Mouse (Mus musculus) E14TG2a.4 (cell line): ENCODE data around the gene Cdk5r1.

Experiments
- H3K27me3 ChIP-seq: 2 replicates; pipeline ENCODE4 v1.6.1; 2014; ENCODE audit warnings: low read length, control low read depth; ENCODE audit not compliant: insufficient read depth
- H3K36me3 ChIP-seq: 2 replicates; pipeline ENCODE4 v1.6.1; 2014; ENCODE audit warnings: low read length, control low read depth; ENCODE audit not compliant: insufficient read depth
- H3K4me1 ChIP-seq: replicated peaks from 2 replicates; pipeline ENCODE4 v1.6.1; 2014; ENCODE audit warnings: low read depth, low read length, control low read depth
- H3K4me3 ChIP-seq: replicated peaks from 2 replicates; pipeline ENCODE4 v1.5.1; 2014; ENCODE audit warnings: mild to moderate bottlenecking, low read length
- H3K9me3 ChIP-seq: 2 replicates; pipeline ENCODE4 v1.6.1; 2014; ENCODE audit warnings: low read length, control low read depth
- CTCF ChIP-seq: conservative IDR thresholded peaks from 2 replicates; pipeline ENCODE4 v1.5.1; 2014; ENCODE audit warnings: low read length
- NANOG ChIP-seq: IDR thresholded peaks from 2 replicates; pipeline ENCODE4 v1.6.1; 2014; ENCODE audit warnings: borderline replicate concordance, low read length, mixed read lengths
- POU5F1 ChIP-seq: IDR thresholded peaks from 2 replicates; pipeline ENCODE4 v1.6.1; 2014; ENCODE audit warnings: low read length, borderline replicate concordance

Cdk5r1 gene

GRCm38 (mm10) chr11:80485120-80485551 lies 8.3 kb downstream of the Cdk5r1 start:
- H3K4me3 ChIP-seq: 0 out of 2 replicates have a peak overlapping the region, but pooled peaks have one; percentile 37
- peaks cover 40% of the 10 kb centered on the region for H3K4me1 ChIP-seq
- H3K27me3 ChIP-seq: peaks cover 44% of the 10 kb centered on the region
- no peak for TF ChIP-seq NANOG
- no peak for TF ChIP-seq CTCF
- TF ChIP-seq POU5F1: no peak
- H3K36me3 ChIP-seq: no peaks in the 10 kb centered on the region
- H3K9me3 ChIP-seq: no peaks in the 10 kb centered on the region

GRCm38 (mm10) chr11:80485622-80486206 lies 8.9 kb downstream of the Cdk5r1 start:
- H3K4me3 ChIP-seq: no peak overlapping the region
- H3K27me3 ChIP-seq: peaks cover 44% of the 10 kb centered on the region
- TF ChIP-seq POU5F1 (no peak), CTCF (no peak), NANOG (no peak)
- no peaks in the 10 kb centered on the region for H3K36me3 ChIP-seq
- no peaks in the 10 kb centered on the region for H3K9me3 ChIP-seq
- H3K4me1 ChIP-seq: peaks cover 38% of the 10 kb centered on the region

- Histone ChIP-seq H3K9me3 (no peaks in the 10 kb centered on the region), H3K4me1 (peaks cover 33% of the 10 kb centered on the region), H3K27me3 (peaks cover 32% of the 10 kb centered on the region), H3K4me3 (no peak overlapping the region), H3K36me3 (no peaks in the 10 kb centered on the region)
- TF ChIP-seq CTCF (no peak), NANOG (no peak), POU5F1 (no peak)
Measured at GRCm38 (mm10) chr11:80487904-80488587, 11.2 kb downstream of the Cdk5r1 start.

- peaks cover 21% of the 10 kb centered on the region for H3K27me3 ChIP-seq
Measured at GRCm38 (mm10) chr11:80489172-80489881, 12.5 kb downstream of the Cdk5r1 start.

GRCm38 (mm10) chr11:80489882-80490196 lies 13.0 kb downstream of the Cdk5r1 start:
- H3K4me3 ChIP-seq: no peak overlapping the region
- H3K9me3 ChIP-seq: no peaks in the 10 kb centered on the region
- H3K36me3 ChIP-seq: no peaks in the 10 kb centered on the region
- TF ChIP-seq CTCF (no peak), NANOG (no peak), POU5F1 (no peak)
- peaks cover 21% of the 10 kb centered on the region for H3K27me3 ChIP-seq
- H3K4me1 ChIP-seq: peaks cover 17% of the 10 kb centered on the region

More at GRCm38 (mm10) chr11:80489172-80489881, 12.5 kb downstream of the Cdk5r1 start:
- TF ChIP-seq CTCF (no peak), NANOG (no peak), POU5F1 (no peak)
- Histone ChIP-seq H3K4me3 (no peak overlapping the region), H3K4me1 (peaks cover 22% of the 10 kb centered on the region), H3K36me3 (no peaks in the 10 kb centered on the region), H3K9me3 (no peaks in the 10 kb centered on the region)

GRCm38 (mm10) chr11:80490831-80491230 lies 14.0 kb downstream of the Cdk5r1 start:
- TF ChIP-seq NANOG: no peak
- no peak for TF ChIP-seq POU5F1
- no peak for TF ChIP-seq CTCF
- Histone ChIP-seq H3K4me3 (no peak overlapping the region; the same call in 1 of the 2 replicates), H3K27me3 (peaks cover 18% of the 10 kb centered on the region), H3K4me1 (peaks cover 7% of the 10 kb centered on the region), H3K9me3 (no peaks in the 10 kb centered on the region), H3K36me3 (no peaks in the 10 kb centered on the region)

GRCm38 (mm10) chr11:80493186-80493585 lies 16.4 kb downstream of the Cdk5r1 start:
- peaks cover 16% of the 10 kb centered on the region for H3K4me1 ChIP-seq
- TF ChIP-seq POU5F1: no peak
- TF ChIP-seq CTCF: no peak
- H3K27me3 ChIP-seq: peaks cover 4% of the 10 kb centered on the region; the same call in 1 of the 2 replicates
- H3K9me3 ChIP-seq: no peaks in the 10 kb centered on the region
- no peaks in the 10 kb centered on the region for H3K36me3 ChIP-seq
- H3K4me3 ChIP-seq: no peak overlapping the region

GRCm38 (mm10) chr11:80494852-80495251 lies 18.0 kb downstream of the Cdk5r1 start:
- Histone ChIP-seq H3K4me1 (peaks cover 30% of the 10 kb centered on the region), H3K4me3 (no peak overlapping the region), H3K27me3 (no peaks in the 10 kb centered on the region), H3K36me3 (no peaks in the 10 kb centered on the region), H3K9me3 (no peaks in the 10 kb centered on the region)
- no peak for TF ChIP-seq CTCF
- no peak for TF ChIP-seq POU5F1
- no peak for TF ChIP-seq NANOG
